Comparison of ENCODE assay signal across 34 mouse cellular contexts in the genomic region with DNA sequence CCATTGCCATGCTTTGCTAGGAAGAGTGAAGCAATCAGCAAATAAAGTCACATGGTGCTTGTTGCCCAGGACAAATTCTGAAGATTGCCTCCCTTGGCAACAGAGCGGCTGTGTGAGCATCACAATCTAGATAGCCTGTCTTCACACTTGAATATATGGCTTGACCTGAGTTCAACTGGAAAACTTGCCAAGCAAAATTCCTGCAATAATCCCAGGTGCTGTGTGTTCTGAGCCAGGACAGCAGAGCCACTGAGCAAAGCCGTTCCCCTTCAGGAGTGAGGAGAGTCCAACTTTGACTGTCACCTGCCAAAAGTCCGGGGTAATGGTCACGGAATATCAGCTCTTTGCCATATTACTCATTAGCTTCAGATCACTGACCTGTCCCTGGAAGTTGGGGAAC.
"Had no signal": no experiment of that assay in that cellular context is flagged by ENCODE, and none has a peak within 500 bp of the region (broad histone marks: within the 10 kb centered on the region; RNA-seq: fewer than 3 reads in every experiment).

No protein-coding gene starts in this region.

- H3K4me2 ChIP-seq: heart, embryonic 11.5 days; heart, embryonic 12.5 days; heart, embryonic 13.5 days; heart, embryonic 15.5 days; hindbrain, embryonic 12.5 days; hindbrain, embryonic 13.5 days; hindbrain, embryonic 14.5 days; hindbrain, embryonic 15.5 days; intestine, embryonic 15.5 days; kidney, embryonic 15.5 days had no signal

- ATAC-seq: hindbrain, embryonic 16.5 days; hindbrain, postnatal 0 days; inflammation-experienced regulatory T-cells, adult 6 months; intestine, embryonic 15.5 days; intestine, embryonic 16.5 days; intestine, postnatal 0 days had no signal

- H3K27me3 ChIP-seq: heart, embryonic 12.5 days; heart, embryonic 13.5 days; heart, embryonic 15.5 days; hindbrain, embryonic 12.5 days; hindbrain, embryonic 15.5 days; intestine, embryonic 15.5 days had no signal

- H3K4me1 ChIP-seq: hindbrain, embryonic 10.5 days; hindbrain, embryonic 12.5 days; hindbrain, embryonic 15.5 days; intestine, embryonic 15.5 days; kidney, embryonic 15.5 days had no signal

- H3K4me3 ChIP-seq: heart, embryonic 10.5 days; heart, embryonic 12.5 days; heart, embryonic 13.5 days; heart, embryonic 15.5 days; hindbrain, embryonic 10.5 days; hindbrain, embryonic 12.5 days; hindbrain, embryonic 13.5 days; hindbrain, embryonic 15.5 days; intestine, embryonic 15.5 days; kidney, embryonic 15.5 days; layer of hippocampus, adult 2 months had no signal

- H3K9me3 ChIP-seq: heart, embryonic 10.5 days; heart, embryonic 12.5 days; heart, embryonic 13.5 days; heart, embryonic 15.5 days; hindbrain, embryonic 10.5 days; hindbrain, embryonic 12.5 days; hindbrain, embryonic 13.5 days; hindbrain, embryonic 15.5 days; intestine, embryonic 15.5 days; kidney, embryonic 15.5 days had no signal

- H3K27ac ChIP-seq: heart, embryonic 10.5 days; heart, embryonic 13.5 days; heart, embryonic 15.5 days; hindbrain, embryonic 10.5 days; hindbrain, embryonic 12.5 days; hindbrain, embryonic 13.5 days; hindbrain, embryonic 14.5 days; hindbrain, embryonic 15.5 days; hindbrain, postnatal 0 days; intestine, embryonic 15.5 days; kidney, embryonic 15.5 days; kidney, postnatal 0 days; layer of hippocampus, adult 2 months had no signal

- H3K9ac ChIP-seq: heart, embryonic 12.5 days; heart, embryonic 13.5 days; heart, embryonic 15.5 days; hindbrain, embryonic 12.5 days; hindbrain, embryonic 13.5 days; hindbrain, embryonic 14.5 days; hindbrain, embryonic 15.5 days; intestine, embryonic 15.5 days; kidney, embryonic 15.5 days had no signal

- DNase-seq: heart, postnatal 14 days; heart, postnatal 36 days; heart, postnatal 4 days; kidney, adult 11 months; kidney, adult 18-20 months; kidney, adult 2 months; kidney, adult 8-10 months; kidney, adult 9 months; kidney, postnatal 10 days; kidney, postnatal 14 days; kidney, postnatal 25 days; kidney, postnatal 36 days; kidney, postnatal 4 days; layer of hippocampus, adult 9-11 months; layer of hippocampus, postnatal 36 days had no signal

- H3K36me3 ChIP-seq: heart, embryonic 10.5 days; heart, embryonic 12.5 days; heart, embryonic 13.5 days; heart, embryonic 15.5 days; hindbrain, embryonic 10.5 days; hindbrain, embryonic 12.5 days; hindbrain, embryonic 13.5 days; hindbrain, embryonic 15.5 days; intestine, embryonic 15.5 days; kidney, embryonic 15.5 days had no signal
